Mouse (Mus musculus) spleen, adult 2 months (tissue): ENCODE data around the gene Xrcc6. TPM values are rescaled to one million over a fixed set of nuclear protein-coding genes. Genes with fewer than 3 reads are reported as not detected.
"Not testable (repeated sequence)": the region's sequence is repeated elsewhere in the genome, so short reads cannot be mapped to it uniquely, and the experiment has no call there.

ENCODE experiments used
- DNase-seq, 2 experiments: peaks; one replicate each; pipeline versions ENCODE4 v3.0.0 to v3.0.0-alpha.2; 2012 to 2021; ENCODE audit warnings: low spot score in 2 of 2, low read depth in 1 of 2
- H3K27ac ChIP-seq: fragments of 200-500 bp; 2 replicates; pipeline ENCODE4 v1.5.1; 2012; ENCODE audit warnings: low read length, inconsistent platforms; ENCODE audit not compliant: insufficient read depth
- H3K27me3 ChIP-seq: fragments of 200-500 bp; 2 replicates; pipeline ENCODE4 v1.6.1; 2012; ENCODE audit warnings: mild to moderate bottlenecking, moderate library complexity, low read length, inconsistent platforms; ENCODE audit not compliant: control insufficient read depth, insufficient read depth
- H3K36me3 ChIP-seq: fragments of 200-500 bp; 2 replicates; pipeline ENCODE4 v1.6.1; 2012; ENCODE audit warnings: mild to moderate bottlenecking, low read length, inconsistent platforms; ENCODE audit not compliant: control insufficient read depth, insufficient read depth
- H3K4me1 ChIP-seq: fragments of 200-500 bp; 2 replicates; pipeline ENCODE4 v1.6.1; 2011; ENCODE audit warnings: inconsistent platforms; ENCODE audit not compliant: control insufficient read depth, insufficient read depth, insufficient read length
- H3K4me3 ChIP-seq: fragments of 200-500 bp; 2 replicates; pipeline ENCODE4 v1.5.1; 2011; ENCODE audit warnings: mild to moderate bottlenecking, inconsistent platforms; ENCODE audit not compliant: insufficient read depth, insufficient read length; ENCODE audit errors: extremely low read depth
- CTCF ChIP-seq: fragments of 200-500 bp; IDR thresholded peaks from 2 replicates; pipeline ENCODE4 v1.5.1; 2011; ENCODE audit warnings: mild to moderate bottlenecking, inconsistent platforms; ENCODE audit not compliant: insufficient read depth, insufficient read length, insufficient replicate concordance; ENCODE audit errors: extremely low read depth
- POLR2A ChIP-seq: fragments of 200-500 bp; IDR thresholded peaks from 2 replicates; pipeline ENCODE4 v1.6.1; 2011; ENCODE audit warnings: low read depth, low read length, inconsistent platforms
- WGBS: fragments of 180-500 bp; shearing (Covaris S2); methylation state at CpG from one replicate; pipeline ENCODE4 v1.1.7; 2018; 5-methylcytosine and 5-hydroxymethylcytosine counted together
- polyA plus RNA-seq: library from polyadenylated mRNA; depleted of rRNA; stranded (reverse); fragments of >200 nt; gene quantifications from 2 replicates; pipeline ENCODE4 v1.2.3, GENCODE M21; 2012

Gene Xrcc6
- polyA plus RNA-seq, 1 experiment: 11.8 TPM

DNA sequence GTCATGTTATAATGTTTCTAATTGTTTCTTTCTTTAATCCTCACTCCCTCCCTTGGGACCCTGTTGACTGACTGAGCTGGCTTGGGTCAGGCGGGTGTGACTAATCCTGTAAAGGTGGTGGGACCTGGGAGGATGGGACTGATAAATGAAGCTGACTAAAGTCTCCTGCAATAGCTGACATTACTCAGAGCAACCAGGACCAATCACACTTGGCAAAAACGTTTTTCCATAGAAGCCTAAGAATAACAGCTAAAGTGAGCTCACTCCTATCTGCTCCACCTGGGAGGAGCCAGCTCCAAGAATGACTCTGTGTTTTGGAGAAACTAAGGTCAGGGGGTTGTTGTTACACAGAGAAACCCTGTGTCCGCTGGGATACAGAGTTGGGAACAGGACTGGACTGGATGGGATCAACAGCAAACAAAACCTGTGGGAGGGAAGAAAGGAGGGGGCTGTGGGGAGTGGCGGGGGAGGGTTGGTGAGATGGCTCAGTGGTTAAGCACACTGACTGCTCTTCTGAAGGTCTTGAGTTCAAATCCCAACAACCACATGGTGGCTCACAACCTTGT, 22.6 kb upstream of the Xrcc6 start:
- H3K27me3 ChIP-seq: no peaks in the 10 kb centered on the region
- no peak overlapping the region for H3K27ac ChIP-seq
- WGBS: 74% methylated on average over 4 of the region's 4 CpGs
- H3K36me3 ChIP-seq: no peaks in the 10 kb centered on the region
- TF ChIP-seq POLR2A: no peak
- no peak for TF ChIP-seq CTCF
- no peak overlapping the region for H3K4me3 ChIP-seq
- no peak for DNase-seq
- H3K4me1 ChIP-seq: no peaks in the 10 kb centered on the region

- 77% methylated on average over 14 of the region's 14 CpGs for WGBS
- H3K36me3 ChIP-seq: no peaks in the 10 kb centered on the region
These were observed 21.4 kb upstream of the Xrcc6 start for GRCm38 (mm10) chr15:81966062-81966829.

GRCm38 (mm10) chr15:81967821-81968220, 19.8 kb upstream of the Xrcc6 start:
- DNase-seq: no peak
- WGBS: 90% methylated on average over 5 of the region's 5 CpGs
- H3K4me3 ChIP-seq: no peak overlapping the region
- no peaks in the 10 kb centered on the region for H3K27me3 ChIP-seq
- TF ChIP-seq CTCF: no peak
- no peak for TF ChIP-seq POLR2A
- H3K36me3 ChIP-seq: no peaks in the 10 kb centered on the region
- no peak overlapping the region for H3K27ac ChIP-seq
- H3K4me1 ChIP-seq: no peaks in the 10 kb centered on the region

More at GRCm38 (mm10) chr15:81966062-81966829, 21.4 kb upstream of the Xrcc6 start:
- DNase-seq: no peak
- Histone ChIP-seq H3K4me1 (no peaks in the 10 kb centered on the region), H3K27me3 (no peaks in the 10 kb centered on the region), H3K4me3 (no peak overlapping the region), H3K27ac (no peak overlapping the region)
- TF ChIP-seq CTCF: no peak
- TF ChIP-seq POLR2A: no peak

DNA sequence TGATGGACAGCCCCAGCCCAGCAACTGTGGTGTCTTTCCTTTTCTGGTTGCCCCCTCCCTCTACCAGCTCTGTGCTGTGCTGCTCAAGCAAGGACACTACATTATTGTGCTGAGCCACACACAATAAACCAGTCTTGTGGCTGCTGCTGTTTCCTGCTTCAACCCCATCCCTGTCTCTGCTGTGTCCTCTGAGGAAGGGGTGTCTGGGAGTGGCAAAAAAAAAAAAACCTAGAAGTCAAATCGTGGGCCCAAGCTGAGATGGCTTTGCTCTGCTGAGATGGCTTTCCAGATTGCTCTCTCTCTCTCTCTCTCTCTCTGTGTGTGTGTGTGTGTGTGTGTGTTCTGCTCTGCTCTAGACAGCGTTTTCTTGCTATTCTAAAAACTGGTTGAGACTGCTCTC, 19.2 kb upstream of the Xrcc6 start:
- WGBS: 29% methylated on average over 2 of the region's 2 CpGs
- TF ChIP-seq CTCF (no peak), POLR2A (no peak)

GRCm38 (mm10) chr15:81969173-81969572, 18.5 kb upstream of the Xrcc6 start:
- DNase-seq: no peak
- Histone ChIP-seq H3K27me3 (no peaks in the 10 kb centered on the region), H3K36me3 (no peaks in the 10 kb centered on the region), H3K4me3 (no peak overlapping the region), H3K27ac (no peak overlapping the region), H3K4me1 (no peaks in the 10 kb centered on the region)
- TF ChIP-seq POLR2A: no peak
- TF ChIP-seq CTCF: no peak
- WGBS: 69% methylated on average over 7 of the region's 7 CpGs

More for the DNA sequence above, 19.2 kb upstream of the Xrcc6 start:
- no peaks in the 10 kb centered on the region for H3K4me1 ChIP-seq
- H3K4me3 ChIP-seq: no peak overlapping the region
- no peak overlapping the region for H3K27ac ChIP-seq
- no peak for DNase-seq
- no peaks in the 10 kb centered on the region for H3K36me3 ChIP-seq
- no peaks in the 10 kb centered on the region for H3K27me3 ChIP-seq

- not testable (repeated sequence) for H3K27me3 ChIP-seq, H3K4me1 ChIP-seq, DNase-seq, H3K27ac ChIP-seq, H3K36me3 ChIP-seq, H3K4me3 ChIP-seq
- WGBS: 92% methylated on average over 6 of the region's 6 CpGs
These were observed 18.0 kb upstream of the Xrcc6 start for GRCm38 (mm10) chr15:81969635-81970034.

DNA sequence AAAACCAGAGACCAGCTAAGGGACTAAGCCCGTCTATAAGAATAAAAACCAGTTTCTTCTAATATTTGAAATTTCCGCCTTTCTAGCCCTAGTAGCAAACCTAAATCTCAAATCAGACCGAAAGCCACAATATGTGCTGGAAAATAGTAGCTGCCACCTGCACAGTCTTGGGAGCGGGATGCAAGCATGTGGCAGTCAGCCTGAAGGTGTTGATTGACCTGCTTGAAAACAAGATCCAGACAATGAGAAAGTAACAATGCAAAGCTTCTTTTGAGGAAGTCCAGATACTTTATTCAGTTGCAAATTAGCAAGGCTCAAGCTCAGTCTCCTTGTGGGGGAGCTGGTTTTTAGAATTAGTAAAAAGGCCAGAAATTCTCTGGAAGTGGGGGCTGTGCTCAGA, 17.1 kb upstream of the Xrcc6 start:
- H3K36me3 ChIP-seq, H3K4me1 ChIP-seq, H3K4me3 ChIP-seq, H3K27me3 ChIP-seq, H3K27ac ChIP-seq, DNase-seq: not testable (repeated sequence)
- 93% methylated on average over 4 of the region's 4 CpGs for whole genome bisulfite sequencing

GRCm38 (mm10) chr15:81975156-81975555, 12.5 kb upstream of the Xrcc6 start:
- H3K27ac ChIP-seq, H3K4me1 ChIP-seq, H3K27me3 ChIP-seq, DNase-seq, H3K4me3 ChIP-seq, H3K36me3 ChIP-seq: not testable (repeated sequence)
- 95% methylated on average over 8 of the region's 8 CpGs for WGBS
